Mouse (Mus musculus) midbrain, embryonic 15.5 days (tissue): ENCODE data around the gene Ubash3b. TPM values are rescaled to one million over a fixed set of nuclear protein-coding genes. Genes with fewer than 3 reads are reported as not detected.

Experiments
- ATAC-seq: fragments of 200-750 bp; cut with Nextera tagmentation; replicated peaks from 2 replicates; pipeline ENCODE4 v1.8.0; 2017; ENCODE audit warnings: moderate TSS enrichment
- H3K27ac ChIP-seq: fragments of 300-500 bp; sonication (generic); 2 replicates; pipeline ENCODE4 v1.5.1; 2015; ENCODE audit warnings: mild to moderate bottlenecking, inconsistent platforms
- H3K27me3 ChIP-seq: fragments of 300-500 bp; sonication (generic); replicated peaks from 2 replicates; pipeline ENCODE4 v1.6.1; 2015; ENCODE audit warnings: inconsistent platforms
- H3K36me3 ChIP-seq: fragments of 300-500 bp; sonication (generic); replicated peaks from 2 replicates; pipeline ENCODE4 v1.6.1; 2015; ENCODE audit warnings: inconsistent platforms
- H3K4me1 ChIP-seq: fragments of 300-500 bp; sonication (generic); 2 replicates; pipeline ENCODE4 v1.6.1; 2015; ENCODE audit warnings: inconsistent platforms
- H3K4me2 ChIP-seq: fragments of 300-500 bp; sonication (generic); 2 replicates; pipeline ENCODE4 v1.6.1; 2015; ENCODE audit warnings: inconsistent platforms, mild to moderate bottlenecking, moderate library complexity
- H3K4me3 ChIP-seq: fragments of 300-500 bp; sonication (generic); 2 replicates; pipeline ENCODE4 v1.5.1; 2015; ENCODE audit warnings: mild to moderate bottlenecking, inconsistent platforms
- H3K9ac ChIP-seq: fragments of 300-500 bp; sonication (generic); 2 replicates; pipeline ENCODE4 v1.6.1; 2015; ENCODE audit warnings: mild to moderate bottlenecking, inconsistent platforms
- H3K9me3 ChIP-seq: fragments of 300-500 bp; sonication (generic); 2 replicates; pipeline ENCODE4 v1.6.1; 2016; ENCODE audit warnings: inconsistent platforms
- WGBS: fragments of 180-500 bp; shearing (Covaris S2); methylation state at CpG from one replicate; pipeline ENCODE4 v1.1.7; 2015; ENCODE audit warnings: mixed read lengths; 5-methylcytosine and 5-hydroxymethylcytosine counted together
- polyA plus RNA-seq: library from polyadenylated mRNA; unstranded; fragments of >200 nt; fragmentation: Nextera tagmentation; extraction: Ambion mirVana; gene quantifications from 2 replicates; pipeline ENCODE4 v1.2.1, GENCODE M21; 2015

The Ubash3b gene
- polyA plus RNA-seq, 1 experiment from 2014 or later: 23.9 TPM

DNA sequence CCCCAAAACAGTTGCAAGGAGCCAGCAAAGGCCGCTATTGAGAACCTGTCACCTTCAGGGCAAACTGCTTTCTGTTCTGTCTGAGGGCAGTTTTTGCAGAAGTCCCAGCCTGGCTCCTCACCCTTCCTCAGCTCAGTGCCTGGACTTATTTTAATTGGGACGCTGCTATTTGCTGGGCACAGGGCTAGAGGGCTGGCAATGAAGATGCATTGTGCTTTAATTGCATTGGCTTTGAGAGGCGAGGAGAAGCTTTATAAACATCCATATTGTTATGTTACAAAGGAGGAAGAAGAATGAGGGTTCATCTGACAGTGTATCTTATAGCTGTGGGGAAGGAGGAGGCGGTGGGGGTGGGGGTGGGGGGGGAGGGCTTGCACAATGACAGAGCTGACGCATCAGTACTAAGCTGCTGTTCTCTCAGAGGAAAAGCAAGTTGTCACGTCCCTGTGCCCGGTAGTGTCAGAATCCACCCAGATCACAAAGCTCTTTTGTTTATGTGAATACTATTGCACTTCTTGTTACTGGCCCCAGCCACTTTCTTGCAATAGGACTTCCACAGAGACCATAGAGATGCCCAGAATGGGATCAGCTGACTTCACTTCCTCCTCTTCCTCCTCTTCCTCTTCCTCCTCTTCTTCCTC lies 841 bp downstream of the Ubash3b start:
- no peaks in the 10 kb centered on the region for H3K36me3 ChIP-seq
- peaks cover 3% of the 10 kb centered on the region; the same call in 1 of the 2 replicates for H3K27me3 ChIP-seq
- WGBS: 22% methylated on average over 7 of the region's 7 CpGs
- no peak overlapping the region for H3K4me3 ChIP-seq
- peaks cover 11% of the 10 kb centered on the region for H3K4me1 ChIP-seq
- no peaks in the 10 kb centered on the region for H3K9me3 ChIP-seq
- H3K27ac ChIP-seq: no peak overlapping the region
- H3K9ac ChIP-seq: no peak overlapping the region
- ATAC-seq: no peak
- H3K4me2 ChIP-seq: no peak overlapping the region

GRCm38 (mm10) chr9:41159223-41159622 lies 2.3 kb downstream of the Ubash3b start:
- peaks cover 3% of the 10 kb centered on the region; the same call in 1 of the 2 replicates for H3K27me3 ChIP-seq
- H3K4me3 ChIP-seq: no peak overlapping the region
- 87% methylated on average over 2 of the region's 2 CpGs for WGBS
- ATAC-seq: no peak
- no peaks in the 10 kb centered on the region for H3K9me3 ChIP-seq
- peaks cover 16% of the 10 kb centered on the region for H3K4me1 ChIP-seq
- no peak overlapping the region for H3K27ac ChIP-seq
- no peak overlapping the region for H3K9ac ChIP-seq
- no peak overlapping the region for H3K4me2 ChIP-seq
- H3K36me3 ChIP-seq: no peaks in the 10 kb centered on the region

DNA sequence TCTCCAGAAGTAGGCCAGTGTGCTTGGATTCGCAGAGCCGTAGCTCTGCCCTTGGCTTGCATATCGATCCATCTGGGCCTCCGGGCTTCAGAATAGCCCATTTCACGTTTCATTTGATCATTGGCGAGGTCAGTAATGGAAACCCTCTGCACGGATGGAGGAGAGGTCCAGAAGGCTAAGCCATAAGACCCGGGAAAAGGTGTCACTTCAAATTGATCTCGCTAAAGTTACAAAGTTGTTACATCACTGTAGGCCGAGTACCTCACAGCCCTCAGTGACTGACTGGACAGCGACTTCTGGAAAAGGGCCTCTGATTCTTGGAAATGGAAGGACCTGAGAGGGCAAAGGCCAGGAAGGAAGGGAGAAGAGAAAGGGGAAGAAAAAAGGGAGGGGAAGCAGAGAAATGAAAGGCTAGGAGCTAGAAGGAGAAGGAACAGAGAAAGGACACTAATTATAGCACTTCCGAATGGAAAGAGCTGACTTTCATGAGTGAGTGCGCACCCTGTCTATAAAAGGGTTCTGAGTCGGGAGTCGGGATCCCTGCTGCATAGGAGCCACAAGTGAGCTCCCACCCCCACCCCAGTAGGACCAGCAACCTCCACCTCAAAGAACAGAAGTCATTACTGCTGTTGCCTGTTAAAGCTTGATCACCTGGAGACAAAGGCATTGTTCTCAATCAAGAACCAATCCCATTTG lies 3.5 kb downstream of the Ubash3b start:
- WGBS: 21% methylated on average over 15 of the region's 15 CpGs
- no peak; the same call in 1 of the 2 replicates for ATAC-seq
- Histone ChIP-seq H3K4me2 (peak overlapping the region; percentile 71), H3K4me3 (peak overlapping the region; percentile 86), H3K36me3 (no peaks in the 10 kb centered on the region), H3K27ac (peak overlapping the region; percentile 86), H3K4me1 (peaks cover 16% of the 10 kb centered on the region), H3K9me3 (no peaks in the 10 kb centered on the region), H3K27me3 (peaks cover 3% of the 10 kb centered on the region; the same call in 1 of the 2 replicates), H3K9ac (no peak overlapping the region; the same call in 1 of the 2 replicates)

- Histone ChIP-seq H3K9ac (peak overlapping the region; percentile 76), H3K4me3 (peak overlapping the region; percentile 86), H3K9me3 (no peaks in the 10 kb centered on the region), H3K36me3 (no peaks in the 10 kb centered on the region), H3K27ac (peak overlapping the region; percentile 86), H3K27me3 (peaks cover 3% of the 10 kb centered on the region; the same call in 1 of the 2 replicates), H3K4me1 (peaks cover 16% of the 10 kb centered on the region), H3K4me2 (peak overlapping the region; percentile 71)
- ATAC-seq: peak; percentile 93
- under 1% methylated on average over 82 of the region's 82 CpGs for WGBS
Observed at GRCm38 (mm10) chr9:41157020-41157871, 4.3 kb downstream of the Ubash3b start.

- H3K9me3 ChIP-seq: no peaks in the 10 kb centered on the region
- WGBS: under 1% methylated on average over 20 of the region's 20 CpGs
Observed at GRCm38 (mm10) chr9:41156720-41157019, 4.8 kb downstream of the Ubash3b start.

GRCm38 (mm10) chr9:41156006-41156719 lies 5.3 kb downstream of the Ubash3b start:
- Histone ChIP-seq H3K9me3 (no peaks in the 10 kb centered on the region), H3K36me3 (no peaks in the 10 kb centered on the region), H3K4me1 (peaks cover 16% of the 10 kb centered on the region), H3K4me3 (peak overlapping the region; percentile 86), H3K27me3 (peaks cover 3% of the 10 kb centered on the region; the same call in 1 of the 2 replicates), H3K9ac (peak overlapping the region; percentile 76), H3K27ac (no peak overlapping the region), H3K4me2 (peak overlapping the region; percentile 71)
- ATAC-seq: no peak; the same call in none of the 2 replicates
- WGBS: 21% methylated on average over 19 of the region's 20 CpGs

More at GRCm38 (mm10) chr9:41156720-41157019, 4.8 kb downstream of the Ubash3b start:
- Histone ChIP-seq H3K9ac (peak overlapping the region; percentile 76), H3K4me2 (peak overlapping the region; percentile 71), H3K27me3 (peaks cover 3% of the 10 kb centered on the region; the same call in 1 of the 2 replicates), H3K4me1 (peaks cover 16% of the 10 kb centered on the region), H3K36me3 (no peaks in the 10 kb centered on the region), H3K4me3 (peak overlapping the region; percentile 86), H3K27ac (peak overlapping the region; percentile 86)
- ATAC-seq: peak; percentile 27

DNA sequence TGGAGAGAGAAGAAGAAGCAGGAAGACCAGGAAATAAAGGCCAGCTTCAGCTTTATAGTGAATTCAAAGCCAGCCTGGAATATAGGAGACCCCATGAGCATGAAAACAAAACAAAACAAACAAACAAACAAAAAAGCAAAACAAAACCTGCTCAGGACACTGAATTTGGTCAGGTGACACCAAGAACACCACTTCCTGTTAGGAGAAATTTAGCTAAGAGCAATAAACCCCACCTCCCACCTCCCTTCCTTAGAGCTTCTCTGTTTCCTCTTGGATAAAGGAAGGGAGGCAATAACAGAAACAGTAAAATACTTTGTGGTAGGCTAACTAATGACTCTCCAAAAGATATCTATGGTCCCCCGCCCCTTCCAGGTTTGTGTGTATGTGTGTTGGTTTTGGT lies 7.5 kb downstream of the Ubash3b start:
- no peak for ATAC-seq
- H3K9ac ChIP-seq: no peak overlapping the region
- no peak overlapping the region for H3K4me2 ChIP-seq
- no peaks in the 10 kb centered on the region for H3K9me3 ChIP-seq
- peaks cover 3% of the 10 kb centered on the region; the same call in 1 of the 2 replicates for H3K27me3 ChIP-seq
- H3K4me1 ChIP-seq: peaks cover 16% of the 10 kb centered on the region
- no peak overlapping the region for H3K27ac ChIP-seq
- no peak overlapping the region for H3K4me3 ChIP-seq
- no peaks in the 10 kb centered on the region for H3K36me3 ChIP-seq
- WGBS: 86% methylated on average over 1 of the region's 1 CpGs

- H3K4me2 ChIP-seq: no peak overlapping the region
- H3K9me3 ChIP-seq: no peaks in the 10 kb centered on the region
- no peak for ATAC-seq
- no peak overlapping the region for H3K9ac ChIP-seq
- WGBS: 54% methylated on average over 5 of the region's 5 CpGs
- peaks cover 3% of the 10 kb centered on the region; the same call in 1 of the 2 replicates for H3K27me3 ChIP-seq
- H3K36me3 ChIP-seq: no peaks in the 10 kb centered on the region
- H3K4me3 ChIP-seq: no peak overlapping the region
- H3K27ac ChIP-seq: no peak overlapping the region
- peaks cover 19% of the 10 kb centered on the region for H3K4me1 ChIP-seq
Observed at GRCm38 (mm10) chr9:41153050-41153449, 8.4 kb downstream of the Ubash3b start.

- no peak overlapping the region for H3K27ac ChIP-seq
- H3K4me3 ChIP-seq: no peak overlapping the region
- H3K9me3 ChIP-seq: no peaks in the 10 kb centered on the region
- H3K4me2 ChIP-seq: no peak overlapping the region
- H3K4me1 ChIP-seq: peaks cover 28% of the 10 kb centered on the region
- H3K36me3 ChIP-seq: no peaks in the 10 kb centered on the region
- no peak for ATAC-seq
- H3K9ac ChIP-seq: no peak overlapping the region
- 75% methylated on average over 4 of the region's 4 CpGs for WGBS
- H3K27me3 ChIP-seq: peaks cover 3% of the 10 kb centered on the region; the same call in 1 of the 2 replicates
Observed at GRCm38 (mm10) chr9:41151491-41151890, 10.0 kb downstream of the Ubash3b start.

DNA sequence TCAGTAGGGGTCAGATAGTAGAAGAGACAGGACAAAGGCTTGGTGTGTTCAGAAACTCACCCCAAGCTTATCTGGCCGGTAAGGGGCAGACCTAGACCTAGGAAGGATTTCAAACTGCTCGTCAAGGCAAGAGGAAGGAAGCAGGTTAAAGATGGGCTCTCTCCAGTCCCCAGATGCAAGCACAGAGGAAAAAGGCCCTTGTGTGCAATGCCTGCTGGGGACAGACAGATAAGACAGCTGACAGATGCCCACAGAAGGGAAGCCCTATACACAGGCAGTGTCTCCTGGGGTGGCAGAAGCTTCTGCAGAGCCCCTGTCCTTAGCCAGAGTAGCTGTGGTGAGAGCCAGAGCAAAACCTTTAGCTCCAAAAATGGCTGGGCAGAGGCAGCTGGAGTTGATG lies 11.6 kb downstream of the Ubash3b start:
- no peaks in the 10 kb centered on the region for H3K36me3 ChIP-seq
- peaks cover 15% of the 10 kb centered on the region for H3K4me1 ChIP-seq
- H3K27ac ChIP-seq: no peak overlapping the region
- no peak overlapping the region for H3K4me2 ChIP-seq
- no peaks in the 10 kb centered on the region for H3K27me3 ChIP-seq
- WGBS: 84% methylated on average over 2 of the region's 2 CpGs
- H3K4me3 ChIP-seq: no peak overlapping the region
- H3K9ac ChIP-seq: no peak overlapping the region
- ATAC-seq: no peak
- H3K9me3 ChIP-seq: no peaks in the 10 kb centered on the region

DNA sequence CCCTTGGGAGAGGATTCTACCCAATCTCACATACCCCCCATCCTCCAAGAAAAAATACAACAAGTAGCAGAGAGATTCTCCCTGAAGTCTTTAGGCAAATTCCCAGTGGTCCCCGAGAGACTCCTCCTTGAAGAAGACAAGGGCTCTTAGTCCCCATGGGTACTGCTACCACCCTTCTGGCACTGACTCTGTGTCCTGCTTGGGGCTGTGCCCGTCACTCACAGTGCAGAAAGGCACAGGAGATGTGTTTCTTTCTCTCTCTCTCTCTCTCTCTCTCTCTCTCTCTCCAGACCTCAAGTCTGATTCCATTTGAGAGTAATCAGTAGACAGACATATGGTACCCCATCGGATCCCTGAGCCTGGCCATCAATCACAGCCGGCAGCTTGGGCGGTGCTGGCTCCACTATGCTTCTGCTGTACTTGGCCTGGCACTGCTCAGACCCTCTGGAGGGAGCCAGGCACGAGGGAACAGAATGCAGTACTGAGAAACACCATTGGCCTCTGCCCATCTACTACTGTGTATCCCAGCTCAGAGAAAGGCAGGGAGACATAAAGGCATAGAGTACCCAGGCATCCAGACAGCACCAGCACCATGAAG lies 12.3 kb downstream of the Ubash3b start:
- no peak overlapping the region for H3K4me3 ChIP-seq
- no peaks in the 10 kb centered on the region for H3K36me3 ChIP-seq
- H3K27ac ChIP-seq: no peak overlapping the region
- H3K27me3 ChIP-seq: no peaks in the 10 kb centered on the region
- 73% methylated on average over 6 of the region's 6 CpGs for WGBS
- no peaks in the 10 kb centered on the region for H3K9me3 ChIP-seq
- H3K4me1 ChIP-seq: peaks cover 15% of the 10 kb centered on the region
- no peak overlapping the region for H3K9ac ChIP-seq
- peak; percentile 50 for ATAC-seq
- H3K4me2 ChIP-seq: no peak overlapping the region
